Mouse (Mus musculus): ENCODE results near the gene Pcbp1. TPM values are rescaled to one million over a fixed set of nuclear protein-coding genes. Genes with fewer than 3 reads are reported as not detected.

The Pcbp1 gene
- polyA plus RNA-seq, 1 experiment from 2014 or later, result 255 TPM

DNA sequence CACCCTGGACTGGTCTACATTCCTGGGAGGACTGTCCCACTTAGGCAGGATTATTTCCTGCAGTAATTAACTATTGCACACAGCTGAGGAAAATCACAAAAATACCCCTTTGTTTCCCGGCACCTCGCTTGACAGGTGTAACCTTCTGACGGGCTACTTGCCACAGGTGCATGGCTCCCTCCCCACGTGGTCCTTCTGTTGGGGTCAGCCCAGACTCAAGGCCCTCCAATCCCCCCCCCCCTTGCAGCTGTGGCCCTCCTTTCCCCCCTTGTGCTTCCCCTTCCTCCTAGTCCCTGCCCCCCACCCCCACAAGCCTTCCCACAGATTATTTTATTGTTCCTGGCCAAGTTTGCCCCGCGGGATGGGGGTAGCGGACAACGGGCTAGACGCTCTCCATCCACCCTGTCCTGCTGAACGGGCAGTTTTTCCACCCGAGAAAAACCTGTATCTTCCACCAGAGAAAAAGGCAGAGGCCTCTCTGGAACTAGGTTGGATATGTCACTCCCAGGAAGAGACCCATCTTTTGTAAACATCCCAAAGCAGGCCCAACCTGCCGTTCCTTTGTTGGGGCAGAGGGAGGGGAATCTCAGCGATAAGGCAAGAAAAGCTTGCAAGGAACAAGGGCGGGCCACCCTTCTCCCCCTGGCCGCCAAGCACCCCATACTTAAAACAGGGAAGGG is 2.2 kb downstream of the Pcbp1 start:
- peak overlapping the region; percentile 93 for H3K4me3 ChIP-seq (replicated peaks)
- no peaks in the 10 kb centered on the region for H3K9me3 ChIP-seq (replicated peaks)
- peak overlapping the region; percentile 93 for H3K4me2 ChIP-seq
- no peak for ATAC-seq (ENCODE audit: insufficient read depth)
- H3K36me3 ChIP-seq (replicated peaks), result peaks cover 31% of the 10 kb centered on the region
- peak overlapping the region; percentile 69 for H3K27ac ChIP-seq (replicated peaks)
- under 1% methylated on average over 15 of the region's 15 CpGs for WGBS (ENCODE audit: insufficient replicate concordance)
- no peaks in the 10 kb centered on the region for H3K27me3 ChIP-seq
- peak overlapping the region; percentile 74 for H3K9ac ChIP-seq
- peaks cover 34% of the 10 kb centered on the region for H3K4me1 ChIP-seq (replicated peaks)

DNA sequence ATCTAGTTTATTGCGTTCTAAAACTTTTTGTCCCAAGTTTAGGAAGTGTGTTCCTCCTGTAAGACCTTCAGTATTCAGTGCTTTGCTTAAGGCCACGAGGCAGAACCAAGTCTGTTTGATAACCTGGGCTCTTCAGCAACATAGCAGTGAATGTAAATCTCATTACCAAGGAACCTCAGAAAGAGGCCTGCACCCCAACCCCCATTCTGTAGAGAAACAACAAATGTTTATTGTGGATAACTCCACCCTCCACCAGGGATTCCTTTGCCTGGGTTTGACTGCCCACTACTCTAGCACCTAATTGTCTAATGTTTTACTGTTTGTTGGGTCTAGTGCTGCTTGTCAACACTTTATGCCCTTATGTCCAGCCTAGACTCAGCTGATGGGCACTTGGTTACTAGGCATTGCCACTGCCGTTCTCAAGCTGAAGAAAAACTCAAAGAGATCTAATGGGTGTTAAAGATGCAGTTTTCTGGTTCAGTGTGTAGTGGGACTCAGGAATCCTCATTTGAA is 2.8 kb downstream of the Pcbp1 start:
- no peaks in the 10 kb centered on the region for H3K9me3 ChIP-seq (replicated peaks)
- peak overlapping the region; percentile 69 for H3K27ac ChIP-seq (replicated peaks)
- WGBS (ENCODE audit: insufficient replicate concordance), result 40% methylated on average over 3 of the region's 3 CpGs
- peaks cover 31% of the 10 kb centered on the region for H3K4me1 ChIP-seq (replicated peaks)
- peak overlapping the region; percentile 74 for H3K9ac ChIP-seq
- peak overlapping the region; percentile 93 for H3K4me3 ChIP-seq (replicated peaks)
- no peaks in the 10 kb centered on the region for H3K27me3 ChIP-seq
- H3K4me2 ChIP-seq, result peak overlapping the region; percentile 93
- ATAC-seq (ENCODE audit: insufficient read depth), result no peak
- H3K36me3 ChIP-seq (replicated peaks), result peaks cover 31% of the 10 kb centered on the region

DNA sequence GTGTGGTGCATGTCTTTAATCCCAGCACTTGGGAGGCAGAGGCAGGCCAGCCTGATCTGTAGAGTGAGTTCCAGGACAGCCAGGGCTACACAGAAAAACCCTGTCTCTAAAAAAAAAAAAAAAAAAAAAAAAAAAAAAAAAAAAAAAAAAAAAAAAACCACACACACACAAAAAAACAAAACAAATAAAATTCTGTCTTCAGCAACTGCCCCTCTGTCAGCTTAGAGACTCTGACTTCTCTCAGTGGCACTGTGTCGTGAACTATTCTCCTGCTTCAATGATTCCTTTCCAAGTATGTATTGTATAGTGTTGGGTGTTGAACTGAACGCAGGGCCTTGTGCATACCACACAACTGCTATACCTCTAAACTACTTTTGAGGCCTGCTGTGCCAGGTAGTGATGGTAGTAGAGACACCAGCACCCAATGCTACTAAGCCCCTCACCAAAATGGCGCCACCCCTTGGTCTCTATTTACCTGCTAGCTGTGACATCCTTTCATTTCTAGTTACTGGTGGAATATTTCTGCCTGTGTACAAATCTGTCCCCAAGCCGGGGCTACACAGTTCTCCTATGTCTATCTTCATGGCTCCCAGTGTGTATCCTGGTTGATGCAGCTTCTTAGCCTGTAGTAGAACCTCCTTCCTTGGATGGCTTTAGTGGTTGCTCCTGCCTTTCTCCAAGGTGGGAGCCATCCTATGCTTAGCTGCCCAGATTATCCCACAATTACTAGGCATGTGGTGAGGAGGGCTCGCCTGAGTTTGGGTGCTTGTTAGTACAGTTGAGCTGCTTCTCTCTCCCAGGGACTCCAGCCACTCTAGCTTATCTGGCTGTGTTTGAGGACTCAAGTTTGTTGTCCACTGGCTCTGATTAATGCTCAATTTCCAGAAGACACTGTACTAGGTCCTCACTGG is 3.9 kb downstream of the Pcbp1 start:
- ATAC-seq (ENCODE audit: insufficient read depth), result no peak
- peaks cover 22% of the 10 kb centered on the region for H3K4me1 ChIP-seq (replicated peaks)
- WGBS (ENCODE audit: insufficient replicate concordance), result 77% methylated on average over 5 of the region's 5 CpGs
- H3K4me2 ChIP-seq, result peak overlapping the region; percentile 93
- peaks cover 31% of the 10 kb centered on the region for H3K36me3 ChIP-seq (replicated peaks)
- no peaks in the 10 kb centered on the region for H3K9me3 ChIP-seq (replicated peaks)
- peak overlapping the region; percentile 73 for H3K27ac ChIP-seq (replicated peaks)
- H3K9ac ChIP-seq, result peak overlapping the region; percentile 6; the same call in 1 of the 2 replicates
- no peaks in the 10 kb centered on the region for H3K27me3 ChIP-seq
- H3K4me3 ChIP-seq (replicated peaks), result peak overlapping the region; percentile 93; the same call in 1 of the 2 replicates

DNA sequence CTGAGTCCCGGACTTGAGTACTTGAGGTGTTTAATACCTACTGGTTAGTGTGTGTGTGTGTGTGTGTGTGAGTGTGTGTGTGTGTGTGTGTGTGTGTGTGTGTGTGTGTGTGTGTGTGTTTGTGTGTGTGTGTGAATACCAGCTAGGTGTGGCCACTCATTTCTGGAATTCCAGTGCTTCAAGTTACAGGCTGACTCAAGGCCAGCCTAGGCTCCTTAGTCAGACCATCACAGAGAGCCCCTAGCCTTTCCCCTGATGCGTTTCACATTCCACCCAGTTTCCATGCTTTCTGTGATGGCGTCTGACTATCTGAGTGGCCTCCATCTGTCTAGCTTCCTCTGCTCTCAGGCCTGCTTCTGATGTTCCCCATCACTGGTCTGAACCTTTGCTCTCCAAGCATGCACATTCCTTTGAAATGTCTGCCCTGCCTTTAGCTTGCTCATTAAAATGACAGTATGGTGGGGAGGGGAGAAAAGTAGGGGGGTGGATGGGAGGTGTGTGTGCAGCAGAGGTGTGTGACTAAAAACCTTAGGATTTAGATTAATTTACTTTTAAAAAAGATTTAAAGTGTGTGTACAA is 6.3 kb downstream of the Pcbp1 start:
- Histone ChIP-seq H3K9me3 (replicated peaks) (no peaks in the 10 kb centered on the region), H3K27me3 (no peaks in the 10 kb centered on the region), H3K9ac (no peak overlapping the region), H3K27ac (replicated peaks) (no peak overlapping the region), H3K4me3 (replicated peaks) (no peak overlapping the region), H3K36me3 (replicated peaks) (peaks cover 25% of the 10 kb centered on the region), H3K4me2 (no peak overlapping the region), H3K4me1 (replicated peaks) (peaks cover 21% of the 10 kb centered on the region)
- 68% methylated on average over 3 of the region's 3 CpGs for WGBS (ENCODE audit: insufficient replicate concordance)
- ATAC-seq (ENCODE audit: insufficient read depth), result no peak

DNA sequence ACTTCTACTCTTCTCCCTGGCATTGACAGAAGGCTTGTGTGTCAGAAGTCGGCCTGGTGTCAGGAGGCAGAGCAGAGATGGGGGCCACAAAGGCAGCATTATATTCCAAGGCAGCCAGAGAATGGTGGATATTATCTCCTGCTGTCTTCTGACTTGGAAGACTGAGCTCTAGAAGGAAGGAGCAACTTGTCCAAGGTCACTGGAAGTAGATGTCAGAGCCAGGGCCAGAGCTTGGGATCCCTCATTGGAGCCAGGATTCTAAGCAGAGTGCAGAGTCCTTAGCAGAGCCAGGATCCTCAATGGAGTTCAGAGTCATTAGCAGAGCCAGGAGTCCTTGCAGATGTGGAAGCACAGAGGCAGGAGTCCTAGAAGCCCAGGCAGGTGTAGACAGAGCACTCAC is 10.1 kb downstream of the Pcbp1 start:
- Histone ChIP-seq H3K4me1 (replicated peaks) (no peaks in the 10 kb centered on the region), H3K9me3 (replicated peaks) (no peaks in the 10 kb centered on the region), H3K4me2 (no peak overlapping the region), H3K9ac (no peak overlapping the region), H3K36me3 (replicated peaks) (no peaks in the 10 kb centered on the region), H3K27me3 (no peaks in the 10 kb centered on the region), H3K27ac (replicated peaks) (no peak overlapping the region), H3K4me3 (replicated peaks) (no peak overlapping the region)
- 72% methylated on average over 1 of the region's 1 CpGs for WGBS (ENCODE audit: insufficient replicate concordance)
- ATAC-seq (ENCODE audit: insufficient read depth), result no peak

DNA sequence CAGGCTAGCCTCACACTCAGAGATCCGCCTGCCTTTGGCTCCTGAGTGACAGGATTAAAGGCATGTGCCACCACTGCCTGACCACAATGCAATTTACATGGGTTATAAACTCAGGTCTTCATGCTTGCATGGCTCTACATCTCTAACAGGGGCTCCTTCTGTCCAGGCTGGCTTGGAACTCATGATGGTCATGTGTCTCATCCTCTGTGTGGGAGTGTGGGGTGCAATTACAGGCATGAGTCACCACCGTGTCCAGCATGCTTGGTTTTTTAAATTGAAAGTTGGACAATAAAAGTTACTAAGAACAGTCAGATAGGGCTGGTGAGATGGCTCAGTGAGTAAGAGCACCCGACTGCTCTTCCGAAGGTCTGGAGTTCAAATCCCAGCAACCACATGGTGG is 12.8 kb downstream of the Pcbp1 start:
- H3K27me3 ChIP-seq, result no peaks in the 10 kb centered on the region
- 79% methylated on average over 4 of the region's 4 CpGs for WGBS (ENCODE audit: insufficient replicate concordance)
- H3K36me3 ChIP-seq (replicated peaks), result no peaks in the 10 kb centered on the region
- no peak for ATAC-seq (ENCODE audit: insufficient read depth)
- no peak overlapping the region for H3K27ac ChIP-seq (replicated peaks)
- peaks cover 15% of the 10 kb centered on the region for H3K4me1 ChIP-seq (replicated peaks)
- no peak overlapping the region for H3K9ac ChIP-seq
- H3K4me2 ChIP-seq, result no peak overlapping the region
- H3K9me3 ChIP-seq (replicated peaks), result no peaks in the 10 kb centered on the region
- H3K4me3 ChIP-seq (replicated peaks), result no peak overlapping the region

DNA sequence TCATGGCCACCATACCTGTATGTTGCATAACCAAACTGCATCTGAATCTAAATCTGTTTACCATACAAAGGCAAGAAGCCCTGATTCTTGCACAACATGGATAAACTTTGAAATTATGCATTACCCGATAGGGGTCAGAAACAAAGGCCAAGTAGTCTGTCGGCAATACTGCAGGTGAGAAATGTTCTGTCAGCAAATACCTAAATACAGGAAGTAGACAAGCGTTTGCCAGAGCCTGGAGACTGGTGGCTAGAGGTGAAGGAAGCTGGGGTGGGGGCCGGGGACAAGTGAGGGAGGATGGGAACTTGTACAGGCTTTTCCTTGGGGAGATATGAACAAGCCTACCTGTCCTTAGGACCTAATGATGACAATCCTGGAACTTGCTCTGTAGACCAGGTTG is 15.1 kb downstream of the Pcbp1 start:
- no peak overlapping the region for H3K9ac ChIP-seq
- no peak overlapping the region for H3K4me3 ChIP-seq (replicated peaks)
- H3K36me3 ChIP-seq (replicated peaks), result no peaks in the 10 kb centered on the region
- no peak overlapping the region for H3K4me2 ChIP-seq
- WGBS (ENCODE audit: insufficient replicate concordance), result 51% methylated on average over 4 of the region's 4 CpGs
- H3K9me3 ChIP-seq (replicated peaks), result no peaks in the 10 kb centered on the region
- peaks cover 20% of the 10 kb centered on the region for H3K4me1 ChIP-seq (replicated peaks)
- no peak overlapping the region for H3K27ac ChIP-seq (replicated peaks)
- H3K27me3 ChIP-seq, result no peaks in the 10 kb centered on the region
- no peak for ATAC-seq (ENCODE audit: insufficient read depth)

DNA sequence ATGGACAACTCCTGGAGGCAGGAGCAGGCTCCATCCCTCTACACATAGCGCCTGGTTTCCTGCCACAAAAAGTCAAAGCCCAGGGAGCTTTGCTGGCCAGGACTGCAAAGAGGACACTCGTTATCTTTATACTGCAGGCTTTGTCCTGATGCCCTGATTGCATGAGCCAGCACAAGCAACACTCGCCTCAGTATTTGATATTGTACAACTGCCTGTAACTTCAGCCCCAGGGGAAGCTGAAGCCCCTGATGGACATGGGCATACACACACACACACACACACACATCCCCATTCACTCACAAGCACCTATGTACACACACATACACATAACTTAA is 16.3 kb downstream of the Pcbp1 start:
- H3K36me3 ChIP-seq (replicated peaks), result no peaks in the 10 kb centered on the region
- H3K9ac ChIP-seq, result no peak overlapping the region
- 16% methylated on average over 3 of the region's 3 CpGs for WGBS (ENCODE audit: insufficient replicate concordance)
- no peak overlapping the region for H3K4me3 ChIP-seq (replicated peaks)
- H3K9me3 ChIP-seq (replicated peaks), result no peaks in the 10 kb centered on the region
- no peaks in the 10 kb centered on the region for H3K27me3 ChIP-seq
- H3K4me2 ChIP-seq, result no peak overlapping the region; the same call in 1 of the 2 replicates
- peaks cover 20% of the 10 kb centered on the region for H3K4me1 ChIP-seq (replicated peaks)
- H3K27ac ChIP-seq (replicated peaks), result no peak overlapping the region
- ATAC-seq (ENCODE audit: insufficient read depth), result 0 out of 2 replicates have a peak, but pooled peaks have one; percentile 22

DNA sequence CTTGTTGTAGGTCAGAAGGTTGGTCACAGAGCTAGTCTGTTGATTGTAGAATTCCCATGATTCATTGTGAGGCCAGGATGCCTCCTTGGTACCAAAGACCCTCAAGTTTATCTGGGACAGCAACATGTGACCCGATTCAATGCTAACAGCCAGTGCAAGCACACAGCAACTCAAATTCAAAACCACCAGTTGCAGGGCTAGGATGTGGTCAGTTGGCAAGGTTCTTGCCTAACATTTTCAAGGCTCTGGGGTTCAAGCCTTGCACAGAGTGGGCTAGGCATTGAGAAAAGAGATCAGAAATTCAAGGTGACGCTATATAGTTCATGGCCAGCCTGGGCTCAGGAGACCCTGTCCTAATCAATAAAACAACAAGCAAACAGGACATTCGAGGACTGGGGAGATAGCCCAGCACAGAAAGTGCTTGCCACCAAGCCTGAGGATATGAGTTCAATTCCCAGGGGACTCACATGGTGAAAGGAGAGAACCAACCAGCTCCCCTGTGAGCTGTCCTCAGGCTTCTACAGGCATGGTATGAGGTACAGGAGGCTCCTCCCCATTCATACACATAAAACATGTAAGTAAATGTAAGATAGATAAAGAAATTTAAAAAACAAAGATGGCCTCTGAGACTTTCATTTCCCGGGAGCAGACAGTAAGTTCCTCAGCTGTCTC is 16.8 kb downstream of the Pcbp1 start:
- Histone ChIP-seq H3K27ac (replicated peaks) (no peak overlapping the region), H3K36me3 (replicated peaks) (no peaks in the 10 kb centered on the region), H3K9me3 (replicated peaks) (no peaks in the 10 kb centered on the region), H3K4me1 (replicated peaks) (peaks cover 20% of the 10 kb centered on the region), H3K4me2 (no peak overlapping the region; the same call in 1 of the 2 replicates), H3K27me3 (no peaks in the 10 kb centered on the region), H3K4me3 (replicated peaks) (no peak overlapping the region), H3K9ac (no peak overlapping the region)
- 50% methylated on average over 4 of the region's 4 CpGs for WGBS (ENCODE audit: insufficient replicate concordance)
- no peak for ATAC-seq (ENCODE audit: insufficient read depth)

DNA sequence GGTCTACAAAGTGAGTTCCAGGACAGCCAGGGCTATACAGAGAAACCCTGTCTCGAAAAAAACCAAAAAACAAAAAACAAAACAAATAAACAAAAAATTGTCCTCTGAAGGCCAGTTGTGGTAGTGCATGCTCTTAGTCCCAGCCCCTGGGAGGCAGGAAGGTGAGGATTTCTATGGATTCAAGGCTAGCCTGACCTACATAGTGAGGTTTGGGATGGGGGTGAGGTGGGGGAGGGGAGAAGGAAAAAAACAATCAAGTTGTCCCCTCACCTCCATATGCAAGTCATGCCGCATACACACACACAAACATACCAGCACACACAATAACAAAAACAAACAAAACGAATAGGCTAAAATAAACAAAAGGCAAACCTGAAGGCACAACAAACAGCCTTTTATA is 17.4 kb downstream of the Pcbp1 start:
- Histone ChIP-seq H3K4me3 (replicated peaks) (no peak overlapping the region), H3K9me3 (replicated peaks) (no peaks in the 10 kb centered on the region), H3K36me3 (replicated peaks) (no peaks in the 10 kb centered on the region), H3K27me3 (no peaks in the 10 kb centered on the region), H3K9ac (no peak overlapping the region), H3K4me2 (no peak overlapping the region), H3K4me1 (replicated peaks) (peaks cover 20% of the 10 kb centered on the region), H3K27ac (replicated peaks) (no peak overlapping the region)
- no peak for ATAC-seq (ENCODE audit: insufficient read depth)
- WGBS (ENCODE audit: insufficient replicate concordance), result 68% methylated on average over 3 of the region's 3 CpGs

DNA sequence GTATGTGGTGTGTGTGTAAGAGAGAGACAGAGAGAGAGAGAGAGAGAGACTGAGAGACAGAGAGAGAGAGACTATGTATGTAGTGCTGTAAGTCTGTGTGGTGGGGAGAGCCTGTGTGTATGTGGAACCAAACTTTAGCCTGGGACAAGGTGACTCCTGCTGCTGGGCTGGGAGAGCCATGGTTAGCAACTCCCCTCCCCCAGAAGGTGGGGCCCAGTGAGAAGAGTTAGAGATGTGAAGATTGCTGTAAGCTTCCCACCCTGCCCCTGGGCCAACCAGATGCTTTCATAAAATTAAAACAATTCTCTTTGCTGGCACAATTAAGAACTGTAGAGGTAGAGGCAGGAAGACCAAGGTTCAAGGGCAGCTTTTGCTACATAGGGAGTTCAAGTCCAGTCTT is 19.0 kb downstream of the Pcbp1 start:
- Histone ChIP-seq H3K27me3 (no peaks in the 10 kb centered on the region), H3K27ac (replicated peaks) (no peak overlapping the region), H3K9me3 (replicated peaks) (no peaks in the 10 kb centered on the region), H3K9ac (no peak overlapping the region), H3K4me1 (replicated peaks) (peaks cover 20% of the 10 kb centered on the region), H3K4me2 (no peak overlapping the region), H3K4me3 (replicated peaks) (no peak overlapping the region), H3K36me3 (replicated peaks) (no peaks in the 10 kb centered on the region)
- ATAC-seq (ENCODE audit: insufficient read depth), result no peak
